Mouse (Mus musculus) hindbrain, postnatal 0 days (tissue): ENCODE data around the gene Adrm1. TPM values are rescaled to one million over a fixed set of nuclear protein-coding genes. Genes with fewer than 3 reads are reported as not detected.
A peak's percentile ranks its signal among the peaks of the same experiment; 100 is the strongest.

Experiments used
- ATAC-seq: fragments of 200-750 bp; cut with Nextera tagmentation; 2 replicates; pipeline ENCODE4 v1.8.0; 2017; ENCODE audit warnings: mild to moderate bottlenecking, moderate TSS enrichment, moderate library complexity
- DNase-seq: peaks from one replicate; pipeline ENCODE4 v3.0.0-alpha.2; 2015; ENCODE audit warnings: low spot score
- H3K27ac ChIP-seq: fragments of 300-500 bp; sonication (generic); 2 replicates; pipeline ENCODE4 v1.5.1; 2014; ENCODE audit warnings: mild to moderate bottlenecking
- H3K27me3 ChIP-seq: fragments of 300-500 bp; sonication (generic); 2 replicates; pipeline ENCODE4 v1.6.1; 2014; ENCODE audit warnings: low read length, mixed read lengths; ENCODE audit not compliant: insufficient read depth
- H3K36me3 ChIP-seq: fragments of 300-500 bp; sonication (generic); 2 replicates; pipeline ENCODE4 v1.6.1; 2014; ENCODE audit warnings: low read length, mixed read lengths; ENCODE audit not compliant: insufficient read depth
- H3K4me1 ChIP-seq: fragments of 300-500 bp; sonication (generic); 2 replicates; pipeline ENCODE4 v1.6.1; 2014; ENCODE audit warnings: antibody characterized with exemption, low read length, mixed read lengths; ENCODE audit not compliant: insufficient read depth
- H3K4me2 ChIP-seq: fragments of 300-500 bp; sonication (generic); 2 replicates; pipeline ENCODE4 v1.6.1; 2014; ENCODE audit warnings: low read depth, mild to moderate bottlenecking, low read length, moderate library complexity, mixed read lengths
- H3K4me3 ChIP-seq: fragments of 300-500 bp; sonication (generic); 2 replicates; pipeline ENCODE4 v1.5.1; 2014; ENCODE audit warnings: low read length
- H3K9ac ChIP-seq: fragments of 300-500 bp; sonication (generic); replicated peaks from 2 replicates; pipeline ENCODE4 v1.6.1; 2014; ENCODE audit warnings: mild to moderate bottlenecking, low read length, moderate library complexity, mixed read lengths
- H3K9me3 ChIP-seq: fragments of 300-500 bp; sonication (generic); 2 replicates; pipeline ENCODE4 v1.6.1; 2016; ENCODE audit warnings: low read length, mixed read lengths
- CTCF ChIP-seq: IDR thresholded peaks from 2 replicates; pipeline ENCODE4 v1.5.1; 2016; ENCODE audit warnings: antibody characterized with exemption, control low read depth, low read depth
- WGBS: fragments of 180-500 bp; shearing (Covaris S2); extraction: QIAGEN DNeasy Blood & Tissue Kit; methylation state at CpG from one replicate; pipeline ENCODE4 v1.1.7; 2014; 5-methylcytosine and 5-hydroxymethylcytosine counted together
- polyA plus RNA-seq: library from polyadenylated mRNA; unstranded; fragments of >200 nt; fragmentation: Nextera tagmentation; extraction: Ambion mirVana; gene quantifications from 2 replicates; pipeline ENCODE4 v1.2.1, GENCODE M21; 2015
- total RNA-seq: library from RNA; depleted of rRNA; stranded (reverse); fragments of >200 nt; gene quantifications from 2 replicates; pipeline ENCODE4 v1.2.3, GENCODE M21; 2014

The Adrm1 gene
- total and polyA plus RNA-seq, 2 experiments from 2014 or later, result 107 to 207 TPM

GRCm38 (mm10) chr2:180146091-180146490, 25.2 kb upstream of the Adrm1 start:
- no peak for TF ChIP-seq CTCF
- WGBS, result 75% methylated on average over 2 of the region's 2 CpGs
- no peaks in the 10 kb centered on the region for H3K4me1 ChIP-seq
- H3K27ac ChIP-seq, result no peak overlapping the region
- no peak for DNase-seq
- H3K4me3 ChIP-seq, result no peak overlapping the region
- no peak overlapping the region for H3K9ac ChIP-seq
- ATAC-seq, result no peak
- no peaks in the 10 kb centered on the region for H3K27me3 ChIP-seq
- no peaks in the 10 kb centered on the region for H3K9me3 ChIP-seq
- H3K36me3 ChIP-seq, result peaks cover 53% of the 10 kb centered on the region
- no peak overlapping the region for H3K4me2 ChIP-seq

GRCm38 (mm10) chr2:180147379-180147778, 23.9 kb upstream of the Adrm1 start:
- DNase-seq (no peak), ATAC-seq (no peak)
- 70% methylated on average over 6 of the region's 6 CpGs for WGBS
- Histone ChIP-seq H3K9me3 (no peaks in the 10 kb centered on the region), H3K27ac (no peak overlapping the region), H3K27me3 (no peaks in the 10 kb centered on the region), H3K4me3 (no peak overlapping the region), H3K36me3 (peaks cover 48% of the 10 kb centered on the region), H3K4me2 (no peak overlapping the region), H3K9ac (no peak overlapping the region), H3K4me1 (no peaks in the 10 kb centered on the region)
- TF ChIP-seq CTCF, result no peak

GRCm38 (mm10) chr2:180148551-180148950, 22.7 kb upstream of the Adrm1 start:
- 84% methylated on average over 9 of the region's 9 CpGs for WGBS
- Histone ChIP-seq H3K4me1 (no peaks in the 10 kb centered on the region), H3K4me2 (no peak overlapping the region), H3K27ac (no peak overlapping the region), H3K27me3 (no peaks in the 10 kb centered on the region), H3K9ac (no peak overlapping the region), H3K9me3 (no peaks in the 10 kb centered on the region), H3K4me3 (no peak overlapping the region), H3K36me3 (peaks cover 50% of the 10 kb centered on the region)
- no peak for ATAC-seq
- no peak for DNase-seq
- TF ChIP-seq CTCF, result no peak

DNA sequence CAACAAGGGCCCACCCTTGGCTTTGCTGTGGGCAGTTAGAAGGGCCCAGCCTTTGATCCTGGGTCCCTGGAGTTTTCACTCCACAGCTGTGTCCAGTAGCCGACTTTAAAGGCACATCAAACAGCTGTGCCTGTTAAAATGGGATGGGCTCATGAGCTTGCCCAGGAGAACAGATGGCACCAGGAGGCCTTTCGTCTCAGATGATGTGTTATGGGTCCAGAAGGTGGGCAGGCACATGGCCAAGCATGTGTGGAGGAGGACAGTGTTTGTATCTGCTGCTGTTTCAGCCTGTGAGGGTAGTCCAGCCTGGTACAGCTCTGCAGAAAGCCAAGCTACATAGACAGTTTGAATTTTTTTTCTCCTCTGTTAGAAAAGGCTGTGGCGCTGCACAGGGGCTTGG, 16.5 kb upstream of the Adrm1 start:
- 58% methylated on average over 3 of the region's 3 CpGs for WGBS
- Histone ChIP-seq H3K4me1 (no peaks in the 10 kb centered on the region), H3K9me3 (no peaks in the 10 kb centered on the region), H3K9ac (no peak overlapping the region), H3K27me3 (no peaks in the 10 kb centered on the region), H3K36me3 (peaks cover 54% of the 10 kb centered on the region), H3K4me2 (no peak overlapping the region), H3K4me3 (no peak overlapping the region), H3K27ac (no peak overlapping the region)
- DNase-seq (peak; percentile 50), ATAC-seq (peak; percentile 58)
- TF ChIP-seq CTCF, result no peak

DNA sequence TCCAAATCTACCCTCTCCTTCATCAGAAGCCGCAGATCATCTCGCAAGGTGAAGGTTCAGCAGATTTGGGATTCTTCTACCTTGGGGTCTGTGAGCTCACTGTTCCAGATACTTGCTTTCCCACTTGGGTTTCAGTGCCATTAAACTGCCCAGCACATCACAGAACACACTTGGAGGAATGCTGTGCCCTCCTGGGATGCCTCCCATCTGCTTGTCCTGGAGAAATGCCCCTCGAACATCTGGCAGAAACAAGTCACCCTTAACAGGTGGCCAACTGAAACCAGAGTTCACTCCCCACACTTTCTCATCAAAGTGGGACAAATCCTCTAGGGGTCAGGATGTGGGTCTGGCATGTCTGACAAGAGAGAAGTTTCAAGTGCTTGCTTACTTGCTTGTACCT, 12.7 kb upstream of the Adrm1 start:
- DNase-seq (no peak), ATAC-seq (no peak)
- Histone ChIP-seq H3K9ac (no peak overlapping the region), H3K9me3 (no peaks in the 10 kb centered on the region), H3K4me1 (no peaks in the 10 kb centered on the region), H3K4me3 (no peak overlapping the region), H3K4me2 (no peak overlapping the region), H3K27me3 (no peaks in the 10 kb centered on the region), H3K27ac (no peak overlapping the region), H3K36me3 (peaks cover 66% of the 10 kb centered on the region)
- no peak for TF ChIP-seq CTCF
- 96% methylated on average over 3 of the region's 3 CpGs for WGBS

GRCm38 (mm10) chr2:180165855-180166254, 5.4 kb upstream of the Adrm1 start:
- no peak for TF ChIP-seq CTCF
- Histone ChIP-seq H3K9ac (no peak overlapping the region), H3K4me2 (no peak overlapping the region), H3K4me3 (no peak overlapping the region), H3K36me3 (peaks cover 22% of the 10 kb centered on the region), H3K27me3 (no peaks in the 10 kb centered on the region), H3K4me1 (peaks cover 3% of the 10 kb centered on the region; the same call in 1 of the 2 replicates), H3K27ac (no peak overlapping the region), H3K9me3 (no peaks in the 10 kb centered on the region)
- DNase-seq (peak; percentile 66), ATAC-seq (peak; percentile 47; the same call in 1 of the 2 replicates)
- WGBS, result 56% methylated on average over 2 of the region's 2 CpGs

GRCm38 (mm10) chr2:180166869-180167268, 4.4 kb upstream of the Adrm1 start:
- Histone ChIP-seq H3K9ac (no peak overlapping the region), H3K27me3 (no peaks in the 10 kb centered on the region), H3K27ac (no peak overlapping the region), H3K9me3 (no peaks in the 10 kb centered on the region), H3K4me1 (peaks cover 3% of the 10 kb centered on the region; the same call in 1 of the 2 replicates), H3K4me2 (no peak overlapping the region), H3K36me3 (peaks cover 12% of the 10 kb centered on the region), H3K4me3 (no peak overlapping the region)
- TF ChIP-seq CTCF, result no peak
- WGBS, result 76% methylated on average over 2 of the region's 2 CpGs
- no peak for DNase-seq
- ATAC-seq, result no peak
